Mouse (Mus musculus) kidney, postnatal 0 days (tissue): ENCODE data around the gene Tspan32. TPM values are rescaled to one million over a fixed set of nuclear protein-coding genes. Genes with fewer than 3 reads are reported as not detected.

Experiments
- ATAC-seq: fragments of 200-750 bp; cut with Nextera tagmentation; replicated peaks from 2 replicates; pipeline ENCODE4 v1.8.0; 2017; ENCODE audit warnings: low read depth, moderate number of reproducible peaks, moderate TSS enrichment, moderate library complexity; ENCODE audit not compliant: low FRiP score
- DNase-seq: peaks from one replicate; pipeline ENCODE4 v3.0.0-alpha.2; 2016; ENCODE audit warnings: low spot score
- H3K27ac ChIP-seq: fragments of 300-500 bp; sonication (generic); 2 replicates; pipeline ENCODE4 v1.5.1; 2014; ENCODE audit warnings: mild to moderate bottlenecking
- H3K27me3 ChIP-seq: fragments of 300-500 bp; sonication (generic); 2 replicates; pipeline ENCODE4 v1.6.1; 2014; ENCODE audit warnings: low read length, mixed read lengths; ENCODE audit not compliant: insufficient read depth
- H3K36me3 ChIP-seq: fragments of 300-500 bp; sonication (generic); 2 replicates; pipeline ENCODE4 v1.6.1; 2014; ENCODE audit warnings: low read length, mixed read lengths; ENCODE audit not compliant: insufficient read depth
- H3K4me1 ChIP-seq: fragments of 300-500 bp; sonication (generic); replicated peaks from 2 replicates; pipeline ENCODE4 v1.6.1; 2014; ENCODE audit warnings: antibody characterized with exemption, low read length, mixed read lengths; ENCODE audit not compliant: insufficient read depth
- H3K4me2 ChIP-seq: fragments of 300-500 bp; sonication (generic); 2 replicates; pipeline ENCODE4 v1.6.1; 2014; ENCODE audit warnings: mild to moderate bottlenecking, low read length, moderate library complexity, mixed read lengths
- H3K4me3 ChIP-seq: fragments of 300-500 bp; sonication (generic); replicated peaks from 2 replicates; pipeline ENCODE4 v1.5.1; 2014; ENCODE audit warnings: low read depth, low read length
- H3K9ac ChIP-seq: fragments of 300-500 bp; sonication (generic); 2 replicates; pipeline ENCODE4 v1.6.1; 2014; ENCODE audit warnings: low read depth, low read length
- H3K9me3 ChIP-seq: fragments of 300-500 bp; sonication (generic); replicated peaks from 2 replicates; pipeline ENCODE4 v1.6.1; 2016; ENCODE audit warnings: low read length, inconsistent platforms, mixed read lengths
- CTCF ChIP-seq: IDR thresholded peaks from 2 replicates; pipeline ENCODE4 v1.5.1; 2016; ENCODE audit warnings: antibody characterized with exemption, low read depth, mild to moderate bottlenecking, moderate library complexity
- WGBS: fragments of 180-500 bp; shearing (Covaris S2); extraction: QIAGEN DNeasy Blood & Tissue Kit; methylation state at CpG from one replicate; pipeline ENCODE4 v1.1.7; 2014; 5-methylcytosine and 5-hydroxymethylcytosine counted together
- polyA plus RNA-seq: library from polyadenylated mRNA; unstranded; fragments of >200 nt; fragmentation: Nextera tagmentation; extraction: Ambion mirVana; gene quantifications from 2 replicates; pipeline ENCODE4 v1.2.1, GENCODE M21; 2015

Gene Tspan32
- polyA plus RNA-seq, 1 experiment from 2014 or later, result 1.1 TPM

DNA sequence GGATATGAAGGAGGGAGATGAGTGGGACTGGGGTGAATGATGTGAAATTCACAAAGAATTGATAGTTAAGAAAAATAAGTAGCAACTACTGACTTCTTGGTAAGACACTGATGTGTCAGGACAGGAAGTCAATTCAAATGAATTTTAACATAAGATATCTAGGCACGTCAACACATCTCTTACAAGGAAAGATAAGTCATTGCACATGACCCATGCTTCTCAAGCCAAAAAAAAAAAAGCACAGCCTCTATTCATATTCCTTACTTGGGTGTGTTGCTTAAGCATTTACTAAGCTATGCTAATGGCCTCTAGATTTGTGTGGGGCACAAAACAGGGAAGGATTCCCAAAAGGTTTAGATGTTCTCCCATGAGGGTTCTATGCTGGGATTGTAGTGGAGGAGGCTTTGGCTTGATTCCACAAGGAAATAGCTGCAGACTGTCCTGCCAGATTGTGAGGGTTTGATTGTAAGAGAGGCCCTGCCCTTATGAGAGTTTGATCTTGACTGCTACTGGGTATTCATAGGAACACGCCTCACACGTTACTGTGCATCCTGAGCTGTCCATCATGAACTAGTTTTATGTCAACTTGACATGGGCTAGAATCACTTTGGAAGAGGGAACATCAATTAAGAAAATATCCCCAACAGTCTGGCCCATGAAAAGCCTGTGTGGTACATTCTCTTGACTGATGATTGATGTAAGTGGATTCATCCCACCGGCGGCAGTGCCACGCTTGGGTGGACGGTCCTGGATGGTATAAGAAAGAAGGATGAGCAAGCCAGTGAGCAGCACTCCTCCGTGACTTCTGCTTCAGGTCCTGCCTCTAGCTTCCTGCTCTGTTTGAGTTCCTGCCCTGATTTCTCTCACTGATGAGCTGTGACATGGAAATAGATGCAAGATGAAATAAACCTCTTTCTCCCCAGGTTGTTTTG is 29.9 kb downstream of the Tspan32 start:
- Histone ChIP-seq H3K9ac (no peak overlapping the region), H3K4me3 (no peak overlapping the region), H3K36me3 (0 out of 2 replicates have a peak, but pooled peaks cover 3% of the 10 kb centered on the region), H3K27ac (no peak overlapping the region), H3K4me2 (no peak overlapping the region), H3K9me3 (no peaks in the 10 kb centered on the region), H3K27me3 (no peaks in the 10 kb centered on the region), H3K4me1 (no peaks in the 10 kb centered on the region)
- no peak for DNase-seq
- no peak for ATAC-seq
- TF ChIP-seq CTCF, result no peak
- WGBS, result 84% methylated on average over 8 of the region's 8 CpGs

DNA sequence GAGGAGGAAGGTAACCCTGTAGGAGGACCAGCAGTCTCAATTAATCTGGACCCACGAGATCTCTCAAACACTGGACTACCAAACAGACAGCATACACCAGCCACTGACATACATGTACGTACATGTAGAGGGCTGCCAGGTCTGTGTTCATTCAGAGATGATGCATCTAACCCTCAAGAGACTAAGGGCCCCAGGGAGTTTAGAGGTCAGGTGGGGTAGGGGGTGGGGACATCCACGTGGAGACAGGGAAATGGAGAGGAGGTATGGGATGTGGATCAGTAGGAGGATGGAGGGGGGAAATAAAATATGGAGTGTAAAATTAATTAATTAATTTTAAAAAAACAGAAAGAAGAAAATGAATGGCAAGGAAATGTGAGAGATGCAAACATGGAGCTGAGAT is 31.9 kb downstream of the Tspan32 start:
- no peak overlapping the region for H3K4me3 ChIP-seq
- 87% methylated on average over 3 of the region's 3 CpGs for WGBS
- no peak for TF ChIP-seq CTCF
- DNase-seq (no peak), ATAC-seq (no peak)
- no peak overlapping the region for H3K9ac ChIP-seq
- H3K9me3 ChIP-seq, result no peaks in the 10 kb centered on the region
- H3K36me3 ChIP-seq, result 0 out of 2 replicates have a peak, but pooled peaks cover 3% of the 10 kb centered on the region
- H3K27me3 ChIP-seq, result no peaks in the 10 kb centered on the region
- H3K27ac ChIP-seq, result no peak overlapping the region
- peaks cover 3% of the 10 kb centered on the region; the same call in 1 of the 2 replicates for H3K4me1 ChIP-seq
- H3K4me2 ChIP-seq, result no peak overlapping the region

GRCm38 (mm10) chr7:143037306-143037705 is 32.5 kb downstream of the Tspan32 start:
- Histone ChIP-seq H3K4me1 (peaks cover 8% of the 10 kb centered on the region), H3K4me2 (no peak overlapping the region), H3K27me3 (no peaks in the 10 kb centered on the region), H3K9ac (no peak overlapping the region), H3K4me3 (no peak overlapping the region), H3K27ac (no peak overlapping the region), H3K9me3 (no peaks in the 10 kb centered on the region), H3K36me3 (0 out of 2 replicates have a peak, but pooled peaks cover 3% of the 10 kb centered on the region)
- 93% methylated on average over 4 of the region's 4 CpGs for WGBS
- TF ChIP-seq CTCF, result no peak
- ATAC-seq (no peak), DNase-seq (no peak)

DNA sequence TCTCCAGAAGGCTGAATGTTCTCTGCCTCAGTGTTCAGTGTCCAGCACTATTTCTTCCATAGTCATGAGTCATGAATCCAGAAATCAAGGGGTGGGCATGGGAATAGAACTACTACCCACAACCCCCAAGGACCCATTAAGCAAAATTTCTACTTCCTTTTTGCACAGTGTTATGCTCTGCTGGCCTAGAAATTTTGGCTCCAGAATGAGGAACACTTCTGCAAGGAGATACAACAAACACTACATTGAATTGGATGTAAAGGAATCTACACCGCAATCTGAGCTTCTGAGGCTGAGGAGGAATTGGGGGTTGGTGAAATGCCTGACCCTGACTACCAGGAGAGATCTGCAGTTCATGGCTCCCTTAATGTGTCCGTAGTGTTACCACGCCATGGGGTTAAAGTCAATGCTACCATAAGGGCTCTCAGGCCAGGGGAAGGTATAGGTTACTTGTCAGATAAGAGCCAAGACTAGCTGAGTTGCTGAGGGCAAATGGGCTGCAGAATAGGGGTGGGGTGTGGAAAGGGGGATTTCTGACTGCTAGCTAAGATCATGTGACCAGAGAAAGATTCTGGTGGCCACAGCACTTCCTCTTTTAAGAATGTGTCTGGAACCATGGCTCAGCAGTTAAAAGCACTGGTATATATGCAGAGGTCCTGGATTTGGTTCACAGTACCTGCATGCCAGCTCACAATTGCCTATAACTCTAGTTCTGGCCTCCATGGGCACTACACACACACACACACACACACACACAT is 33.5 kb downstream of the Tspan32 start:
- H3K9me3 ChIP-seq, result no peaks in the 10 kb centered on the region
- 0 out of 2 replicates have a peak, but pooled peaks cover 3% of the 10 kb centered on the region for H3K36me3 ChIP-seq
- no peak overlapping the region for H3K4me3 ChIP-seq
- peaks cover 18% of the 10 kb centered on the region for H3K4me1 ChIP-seq
- TF ChIP-seq CTCF, result no peak
- no peaks in the 10 kb centered on the region for H3K27me3 ChIP-seq
- ATAC-seq (no peak), DNase-seq (no peak)
- H3K27ac ChIP-seq, result no peak overlapping the region
- no peak overlapping the region for H3K9ac ChIP-seq
- WGBS, result 88% methylated on average over 3 of the region's 3 CpGs
- H3K4me2 ChIP-seq, result no peak overlapping the region

- Histone ChIP-seq H3K4me1 (peaks cover 19% of the 10 kb centered on the region), H3K36me3 (no peaks in the 10 kb centered on the region), H3K27me3 (no peaks in the 10 kb centered on the region), H3K27ac (no peak overlapping the region; the same call in 1 of the 2 replicates), H3K9me3 (no peaks in the 10 kb centered on the region), H3K4me3 (no peak overlapping the region), H3K9ac (no peak overlapping the region), H3K4me2 (no peak overlapping the region)
- DNase-seq (no peak), ATAC-seq (no peak)
- 97% methylated on average over 3 of the region's 3 CpGs for WGBS
- TF ChIP-seq CTCF, result no peak
Observed at GRCm38 (mm10) chr7:143040561-143040960, 35.7 kb downstream of the Tspan32 start.

DNA sequence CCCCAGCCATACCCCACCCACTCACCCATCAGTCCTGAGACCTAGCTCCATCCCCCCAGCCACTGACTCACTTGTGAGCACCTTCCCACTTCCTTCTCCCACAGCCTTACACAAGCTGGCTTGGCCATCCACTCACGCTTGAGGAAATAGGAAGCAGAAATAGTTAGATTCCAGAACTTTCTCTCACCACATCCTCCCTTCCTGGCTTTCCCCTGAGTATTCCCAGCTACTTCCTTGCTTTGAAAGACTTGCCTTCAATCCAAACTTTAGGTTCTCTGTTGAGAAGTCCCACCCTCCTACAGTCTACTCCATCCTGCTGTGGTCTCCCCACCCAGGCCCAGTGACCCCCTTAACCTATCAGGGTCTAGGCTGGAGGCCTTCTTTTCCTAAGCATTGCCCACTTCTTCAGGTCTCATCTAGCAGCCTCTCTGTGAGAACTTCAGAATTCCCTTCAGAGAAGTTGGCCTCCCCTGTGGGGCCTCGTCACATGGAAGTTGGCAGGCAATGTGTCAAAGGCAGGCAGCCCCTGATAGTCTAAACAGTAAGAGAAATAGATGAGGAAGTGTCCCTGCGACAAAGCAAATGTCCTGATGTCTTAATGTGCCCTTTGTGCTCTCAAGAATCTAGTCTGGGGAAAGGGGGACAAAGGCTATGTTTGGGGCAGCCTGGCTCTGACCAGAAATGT is 36.4 kb downstream of the Tspan32 start:
- Histone ChIP-seq H3K9me3 (no peaks in the 10 kb centered on the region), H3K36me3 (no peaks in the 10 kb centered on the region), H3K4me2 (no peak overlapping the region), H3K27ac (peak overlapping the region; percentile 75), H3K4me1 (peaks cover 19% of the 10 kb centered on the region), H3K27me3 (no peaks in the 10 kb centered on the region), H3K9ac (no peak overlapping the region), H3K4me3 (no peak overlapping the region)
- TF ChIP-seq CTCF, result no peak
- WGBS, result 63% methylated on average over 3 of the region's 3 CpGs
- DNase-seq (peak; percentile 42), ATAC-seq (no peak)
